Mouse (Mus musculus) c-Kit-positive CD71-positive TER-119-negative erythroid progenitor cells, embryonic 14.5 days (primary cell): Measurements from ENCODE around the gene Krt35.

Source experiments
- DNase-seq: peaks from one replicate; pipeline ENCODE4 v3.0.0-alpha.2; 2013; ENCODE audit warnings: low read depth

Gene Krt35

DNA sequence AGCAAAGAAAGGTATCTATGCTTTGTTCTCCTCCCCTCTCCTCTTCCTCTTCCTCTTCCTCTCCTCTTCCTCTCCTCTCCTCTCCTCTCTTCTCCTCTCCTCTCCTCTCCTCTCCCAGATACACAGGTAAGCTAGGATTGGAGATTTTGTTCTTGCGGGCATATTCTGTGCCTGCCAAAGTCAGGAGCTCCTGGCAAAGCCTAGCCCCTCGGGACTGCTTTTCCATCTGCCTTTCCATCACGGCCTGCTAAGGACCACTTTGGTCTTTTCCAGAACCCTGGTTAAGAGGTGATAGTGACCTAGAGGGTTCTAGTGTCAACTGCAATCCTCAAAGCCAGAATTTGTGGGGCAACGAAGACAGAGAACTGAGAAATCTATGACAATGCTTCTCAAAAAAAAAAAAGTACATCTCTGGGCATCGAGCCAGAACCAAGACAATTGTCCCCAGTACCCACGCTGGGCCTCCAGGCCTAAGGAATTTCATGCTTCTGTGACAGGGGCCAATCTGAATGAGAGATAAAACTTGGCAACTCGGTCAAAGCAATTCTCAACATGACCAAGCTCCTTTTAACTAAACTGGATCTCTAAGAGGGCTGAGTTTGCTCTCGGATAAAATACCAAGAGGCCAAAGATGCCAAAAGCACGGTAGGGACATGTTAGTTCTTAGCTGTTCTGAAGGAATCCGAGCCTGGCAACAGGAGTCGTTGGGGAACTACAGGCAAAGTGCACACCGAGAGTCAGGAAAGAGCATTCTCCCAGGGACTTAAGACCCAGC lies 29.6 kb downstream of the Krt35 start:
- DNase-seq, result no peak

- no peak for DNase-seq
Observed at GRCm38 (mm10) chr11:100058875-100059274, 37.2 kb downstream of the Krt35 start.

GRCm38 (mm10) chr11:100055686-100056655 lies 40.1 kb downstream of the Krt35 start:
- DNase-seq, result no peak

DNA sequence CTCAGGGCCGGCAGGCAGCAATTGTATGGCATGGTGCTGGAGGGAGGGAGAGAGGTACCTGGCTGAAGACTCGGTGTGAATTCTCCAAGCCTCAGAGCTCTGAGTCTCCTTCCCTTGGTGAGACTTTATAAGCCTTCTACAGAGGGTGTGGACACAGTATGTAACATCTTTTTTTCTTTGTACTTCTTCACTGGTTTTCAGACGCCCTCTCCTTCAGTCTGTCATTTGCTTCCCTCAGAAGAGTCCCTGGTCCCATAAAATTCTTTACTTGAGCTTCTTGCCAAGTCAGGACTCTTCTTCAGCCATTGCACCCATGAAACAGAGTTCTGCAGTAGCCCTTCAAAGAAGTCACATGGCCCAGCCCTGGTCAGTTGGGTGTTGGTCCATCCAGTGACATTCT lies 45.6 kb downstream of the Krt35 start, which contains the start of gene Krt31:
Krt31 (minus strand) TSS at position 101 of the 400 bp plus-strand sequence.
- no peak for DNase-seq

DNA sequence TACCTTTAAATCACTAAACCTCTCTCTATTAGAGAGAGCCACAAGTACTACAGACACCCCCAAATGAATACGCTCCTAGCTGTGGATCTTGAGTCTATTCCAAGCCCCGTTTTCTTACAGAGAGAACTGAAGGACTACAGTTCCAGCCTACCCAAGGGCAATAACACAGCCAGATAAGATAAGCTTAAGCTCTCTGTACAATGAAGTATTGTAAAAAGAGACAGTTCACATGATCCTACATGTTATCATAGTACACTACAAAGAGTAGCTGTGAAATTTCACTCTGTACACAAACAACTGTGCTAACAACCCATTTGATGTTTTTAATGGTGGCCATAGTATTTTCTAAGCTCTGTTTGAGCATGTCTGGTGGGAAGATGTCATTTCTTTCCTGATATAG lies 48.8 kb downstream of the Krt35 start:
- no peak for DNase-seq

DNA sequence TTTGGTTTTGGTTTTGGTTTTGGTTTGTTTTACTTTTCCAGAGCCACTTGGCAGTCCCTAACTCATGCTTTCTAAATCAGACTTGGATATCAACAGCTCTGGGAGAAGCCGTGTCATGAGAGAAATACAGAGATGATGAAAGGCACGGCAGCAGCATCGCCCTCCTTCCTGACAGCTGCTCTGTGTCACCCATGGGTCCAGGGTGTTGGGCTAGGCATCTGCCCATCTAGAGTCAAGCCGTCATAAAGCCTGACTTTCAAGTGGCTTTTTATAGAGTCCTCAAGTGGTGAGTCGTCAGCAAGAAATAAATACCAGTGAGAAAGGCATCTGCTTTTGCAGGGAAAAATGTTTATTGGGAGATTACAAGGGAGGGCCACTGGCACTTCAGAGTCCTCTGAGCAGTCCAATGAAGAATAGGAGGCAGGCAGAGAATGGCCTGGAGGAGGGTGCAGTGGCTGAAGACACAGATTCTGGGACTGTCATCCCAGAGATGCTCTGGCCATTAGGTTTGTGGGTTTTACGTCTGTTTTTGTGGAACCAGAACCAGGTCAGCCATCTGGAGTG lies 49.7 kb downstream of the Krt35 start:
- DNase-seq, result no peak
